Mouse (Mus musculus) urinary bladder, adult 2 months (tissue): Measurements from ENCODE around the gene Tex33. TPM values are rescaled to one million over a fixed set of nuclear protein-coding genes. Genes with fewer than 3 reads are reported as not detected.

Source experiments
- DNase-seq: peaks from one replicate; pipeline ENCODE4 v3.0.0; 2022; ENCODE audit warnings: low spot score
- polyA plus RNA-seq: library from polyadenylated mRNA; depleted of rRNA; stranded (reverse); fragments of >200 nt; gene quantifications from 2 replicates; pipeline ENCODE4 v1.2.3, GENCODE M21; 2012; rRNA removed

Tex33 gene
- polyA plus RNA-seq, result 0.07 TPM in 1 of 2 replicates, not detected in the other

DNA sequence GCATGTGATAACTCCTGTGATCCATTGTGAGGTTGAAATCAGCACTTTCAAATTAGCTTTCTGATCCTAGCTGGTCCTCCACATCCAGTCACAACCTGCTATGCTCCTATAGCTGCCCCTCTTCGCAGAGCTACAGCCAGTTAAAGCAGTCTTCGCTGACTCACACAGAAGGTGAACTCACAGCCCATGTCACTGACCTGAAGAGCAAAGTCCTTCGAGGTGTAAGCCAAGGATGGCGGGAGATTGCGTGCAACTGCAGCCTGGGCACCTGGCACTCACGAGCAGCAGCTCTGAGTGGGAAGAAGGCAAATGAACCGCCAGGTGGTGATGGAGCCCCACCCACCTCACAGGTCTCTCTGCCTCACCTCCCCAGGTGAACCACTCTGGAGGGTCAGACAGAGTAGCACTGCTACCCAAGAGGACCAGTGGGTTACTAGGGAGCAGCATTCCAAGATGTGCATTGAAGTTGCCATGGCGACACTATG is at the start of gene Tex33:
Gene Tex33 (minus strand): TSS at position 435 of the 485 bp plus-strand sequence.
- DNase-seq, result no peak

GRCm38 (mm10) chr15:78443857-78444256 is 48.1 kb upstream of the Tex33 start:
- no peak for DNase-seq

DNA sequence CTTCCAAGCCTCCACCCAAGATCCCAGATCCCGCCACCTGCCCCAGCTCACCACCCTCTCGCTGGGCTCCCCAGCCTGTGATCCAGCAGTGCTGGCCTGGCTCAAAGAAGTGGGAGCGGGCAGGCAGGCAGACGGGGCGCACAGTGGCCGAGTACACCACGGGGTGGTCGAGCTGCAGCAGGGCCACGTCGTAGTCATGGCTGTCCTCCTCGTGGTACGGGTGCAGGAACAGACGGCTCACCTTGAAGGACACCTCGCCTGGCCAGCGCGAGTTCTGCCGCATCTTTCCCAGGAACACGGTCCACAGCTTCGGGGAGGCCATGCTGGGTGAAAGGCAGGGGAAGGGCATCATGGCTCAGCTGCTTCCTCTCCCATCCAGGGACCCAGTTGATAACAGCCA is 46.5 kb upstream of the Tex33 start:
- DNase-seq, result no peak

- DNase-seq, result no peak
Measured at GRCm38 (mm10) chr15:78438973-78439372, 43.3 kb upstream of the Tex33 start.

DNA sequence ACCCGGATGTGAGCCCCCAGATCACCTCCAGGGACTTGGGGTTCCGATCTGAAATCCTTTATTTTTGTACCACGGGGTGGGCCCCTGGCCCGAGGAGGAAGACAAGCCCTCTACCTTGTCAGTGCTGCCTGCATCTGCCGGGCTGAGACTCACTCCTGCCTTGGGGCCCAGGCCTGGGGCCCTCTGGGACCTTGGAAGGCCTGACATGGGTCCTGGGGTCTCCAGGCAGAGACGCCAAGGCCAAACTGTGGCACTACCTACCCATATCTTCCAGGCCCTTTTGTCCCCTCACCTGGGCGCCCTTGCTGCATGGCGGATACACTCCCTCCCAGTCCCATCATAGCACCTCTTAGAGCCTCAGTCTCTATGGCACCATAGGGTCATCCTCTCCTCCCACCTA is 42.8 kb upstream of the Tex33 start:
- no peak for DNase-seq

- DNase-seq, result no peak
Measured at GRCm38 (mm10) chr15:78438018-78438394, 42.3 kb upstream of the Tex33 start.

DNA sequence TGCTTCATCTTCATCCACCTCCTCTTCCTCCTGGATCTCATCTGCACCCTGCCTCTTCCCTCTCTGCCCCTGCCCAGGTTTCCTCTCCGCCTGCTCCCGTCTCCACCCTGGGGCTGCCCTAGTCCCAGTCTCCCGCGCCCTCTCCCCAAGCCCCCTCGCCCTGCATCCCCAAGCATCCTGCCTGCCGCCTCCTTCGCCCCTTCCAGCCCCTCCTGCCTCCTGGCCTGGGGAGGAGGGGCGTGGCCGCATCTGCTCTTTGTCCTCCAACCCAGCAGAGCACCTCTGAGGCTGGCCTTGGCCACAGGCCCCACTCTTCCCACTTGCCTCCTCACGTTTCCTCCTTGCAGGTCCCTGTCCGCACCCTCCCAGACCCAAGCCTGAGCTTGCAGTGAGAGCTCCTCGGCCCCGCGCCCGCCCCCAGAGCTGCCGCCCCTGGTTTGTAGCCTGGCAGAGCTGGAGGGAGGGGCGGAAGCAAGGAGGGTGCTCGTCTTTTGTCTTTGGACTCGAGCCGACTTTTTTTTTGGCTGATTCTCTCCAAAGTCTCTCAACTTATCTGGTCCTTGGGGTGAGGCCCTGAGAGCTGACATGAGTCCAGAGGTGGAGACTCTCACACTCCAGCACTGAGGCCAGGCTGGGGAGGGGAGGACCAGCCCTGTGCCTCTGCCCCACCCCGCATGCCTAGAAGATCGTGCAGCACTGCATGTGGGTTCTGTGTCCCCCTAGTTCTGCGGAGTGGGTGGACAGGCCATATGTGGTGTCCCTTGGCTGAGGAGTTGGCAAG is 41.7 kb upstream of the Tex33 start:
- no peak for DNase-seq

GRCm38 (mm10) chr15:78436380-78437192 is 40.9 kb upstream of the Tex33 start:
- DNase-seq, result peak; percentile 63

DNA sequence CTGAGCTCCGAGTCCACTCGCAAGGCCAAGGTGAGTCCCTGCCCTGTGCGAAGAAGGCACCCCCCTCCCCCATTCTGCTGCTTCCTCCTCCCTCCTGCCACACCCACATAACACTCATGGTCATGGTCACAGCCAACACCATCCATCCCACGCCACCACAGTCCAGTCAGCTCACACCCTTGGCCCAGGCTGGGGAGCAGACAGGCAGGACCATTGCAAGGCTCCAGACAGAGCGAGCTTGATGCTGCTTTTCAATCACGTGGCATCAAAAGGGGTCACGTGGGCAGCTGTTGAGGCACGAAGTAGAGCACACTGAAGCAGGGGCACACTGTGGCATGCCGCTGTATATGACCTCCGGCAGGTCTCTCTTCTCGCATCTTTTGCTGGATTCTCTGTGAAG is 40.0 kb upstream of the Tex33 start:
- DNase-seq, result no peak

DNA sequence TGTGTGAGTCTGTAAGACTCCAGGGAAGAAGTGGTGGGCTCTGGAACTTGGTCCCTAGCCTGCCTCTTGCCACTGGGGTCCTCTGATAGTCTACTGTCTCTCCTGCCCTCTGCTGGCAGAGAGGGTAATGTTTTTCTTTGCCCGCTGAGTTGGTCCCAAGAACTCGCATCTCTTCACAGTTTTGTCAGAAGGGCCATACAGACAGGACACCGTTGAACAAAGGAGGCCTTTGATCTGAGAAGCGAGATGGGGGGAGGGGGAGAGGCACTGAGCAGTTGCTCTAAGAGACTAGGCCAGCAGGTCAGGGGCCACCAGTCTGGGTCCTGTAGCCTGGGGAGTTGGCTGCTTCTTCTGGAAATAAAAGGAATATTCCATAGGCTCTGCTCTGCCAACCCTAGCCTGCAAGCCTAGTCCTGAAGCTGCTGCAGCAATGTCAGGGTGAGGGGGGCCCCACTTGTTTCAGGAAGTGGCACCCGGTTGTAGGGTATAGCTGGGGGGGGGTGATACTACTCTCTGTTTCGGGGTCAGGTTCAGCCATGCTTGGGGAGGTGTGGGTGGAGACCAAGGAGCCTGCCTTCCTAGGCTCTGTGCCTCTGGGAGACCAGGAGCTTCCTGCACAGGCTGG is 39.3 kb upstream of the Tex33 start:
- no peak for DNase-seq

DNA sequence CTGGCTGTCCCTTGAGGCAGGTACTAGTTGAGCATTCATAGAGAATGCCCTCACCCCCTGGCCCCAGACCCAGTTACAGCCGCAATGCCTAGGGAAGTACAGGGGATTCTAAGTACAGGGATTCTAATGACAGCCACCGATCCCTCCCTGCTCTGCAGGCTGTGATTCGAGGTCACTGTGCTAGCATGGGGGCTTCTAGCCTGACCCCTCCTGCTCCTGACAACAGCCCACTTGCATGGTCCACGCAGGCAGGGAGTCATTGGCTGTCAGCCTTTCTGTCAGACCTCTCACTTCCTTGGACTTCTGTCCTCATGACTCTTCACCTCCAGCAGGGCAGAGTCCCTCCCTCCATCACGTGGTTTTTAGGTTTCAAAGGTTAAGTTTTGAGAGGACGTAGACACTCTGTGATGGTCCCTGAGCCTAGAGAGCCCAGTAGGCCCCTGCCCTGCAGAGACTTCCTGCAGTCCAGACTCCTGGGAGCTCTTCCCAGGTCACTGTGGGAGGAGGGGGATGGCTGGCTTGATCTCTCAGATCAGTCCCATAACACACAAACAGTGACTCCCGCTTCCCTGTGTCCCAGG is 35.9 kb upstream of the Tex33 start:
- no peak for DNase-seq

DNA sequence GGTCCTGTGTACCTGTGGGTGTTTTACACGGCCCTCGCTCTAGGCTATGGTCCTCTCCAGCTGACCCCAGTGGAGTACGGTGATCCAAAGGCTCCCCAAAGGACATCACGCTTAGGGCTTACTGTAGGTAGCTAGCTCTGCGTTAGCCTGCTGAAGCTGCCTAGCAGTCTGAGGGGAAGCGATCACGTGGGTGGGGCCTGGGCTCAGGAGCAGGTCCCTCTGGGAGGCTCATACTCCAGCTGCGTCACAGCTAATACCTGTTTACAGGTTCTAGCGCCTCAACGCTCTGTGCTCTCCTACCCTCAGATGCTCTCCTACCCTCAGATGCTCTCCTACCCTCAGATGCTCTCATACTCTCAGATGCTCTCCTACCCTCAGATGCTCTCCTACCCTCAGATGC is 35.2 kb upstream of the Tex33 start:
- DNase-seq, result no peak

DNA sequence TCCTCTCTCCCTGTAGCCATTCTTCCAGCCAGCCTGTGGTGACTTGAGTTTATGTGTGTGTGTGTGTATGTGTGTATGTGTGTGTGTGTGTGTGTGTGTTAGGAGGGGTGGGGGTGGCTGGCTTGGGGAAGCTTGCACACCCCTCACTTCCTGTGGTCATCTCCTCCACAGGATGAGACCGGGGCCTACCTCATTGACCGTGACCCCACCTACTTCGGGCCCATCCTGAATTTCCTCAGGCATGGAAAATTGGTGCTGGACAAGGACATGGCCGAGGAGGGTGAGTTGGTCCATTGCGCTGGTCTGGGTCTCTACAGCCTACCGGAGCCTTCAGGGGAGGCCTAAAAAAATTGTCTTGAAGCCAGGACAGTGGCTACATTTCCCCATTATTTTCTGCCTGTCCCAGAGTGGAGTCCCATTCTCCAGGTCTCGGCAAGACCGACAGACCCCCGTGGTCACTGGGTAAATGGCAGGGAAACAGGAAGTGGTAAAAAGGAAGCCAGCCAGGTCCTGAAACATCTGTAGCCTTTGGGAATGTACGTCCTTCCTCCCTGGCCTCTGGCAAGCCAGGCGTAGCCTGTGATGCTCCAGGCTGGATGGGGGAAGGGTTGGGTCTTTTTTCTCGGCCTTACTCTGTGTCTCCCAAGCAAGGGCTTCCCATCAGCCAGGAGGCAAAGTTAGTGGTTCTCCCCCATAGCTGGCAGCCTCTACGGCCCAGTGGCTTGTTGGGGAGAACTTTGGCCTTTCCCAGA is 34.3 kb upstream of the Tex33 start:
- DNase-seq, result no peak

- DNase-seq, result no peak
Measured at GRCm38 (mm10) chr15:78429139-78429459, 33.4 kb upstream of the Tex33 start.

DNA sequence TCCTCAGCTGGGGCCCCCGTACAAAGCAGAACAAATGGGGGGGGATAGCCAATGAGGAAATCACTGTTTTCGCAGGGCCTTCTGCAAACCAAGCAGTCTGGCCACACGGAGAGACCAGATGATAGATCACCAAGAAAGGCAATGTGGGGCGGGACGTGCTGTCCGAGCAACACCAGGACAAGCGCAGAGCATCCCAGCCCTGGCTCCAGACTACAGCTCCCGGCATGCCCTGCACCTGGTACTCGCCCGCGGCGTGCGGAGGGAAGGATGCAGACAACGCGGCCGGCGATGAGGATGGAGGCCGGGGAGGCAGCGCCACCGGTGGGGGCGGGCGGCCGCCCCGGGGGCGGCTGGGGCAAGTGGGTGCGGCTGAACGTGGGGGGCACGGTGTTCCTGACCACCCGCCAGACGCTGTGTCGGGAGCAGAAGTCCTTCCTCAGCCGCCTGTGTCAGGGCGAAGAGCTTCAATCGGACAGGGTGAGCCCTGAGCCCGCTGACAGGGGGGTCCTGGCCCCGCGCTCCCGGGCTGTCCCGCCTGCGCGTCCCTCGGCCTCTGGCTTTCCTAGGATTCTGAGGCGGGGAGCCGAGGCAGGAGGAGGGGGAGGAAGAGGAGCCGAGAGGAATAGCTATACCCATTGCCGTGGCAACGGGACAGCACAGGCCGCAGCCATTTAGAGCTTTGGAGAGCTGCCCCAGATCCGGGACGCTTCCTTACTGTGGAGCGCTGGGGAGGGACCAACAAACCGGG is 32.9 kb upstream of the Tex33 start, which contains the start of gene Kctd17:
Gene Kctd17 (plus strand): TSS at position 174 of the 748 bp plus-strand sequence.
- DNase-seq, result peak; percentile 57

DNA sequence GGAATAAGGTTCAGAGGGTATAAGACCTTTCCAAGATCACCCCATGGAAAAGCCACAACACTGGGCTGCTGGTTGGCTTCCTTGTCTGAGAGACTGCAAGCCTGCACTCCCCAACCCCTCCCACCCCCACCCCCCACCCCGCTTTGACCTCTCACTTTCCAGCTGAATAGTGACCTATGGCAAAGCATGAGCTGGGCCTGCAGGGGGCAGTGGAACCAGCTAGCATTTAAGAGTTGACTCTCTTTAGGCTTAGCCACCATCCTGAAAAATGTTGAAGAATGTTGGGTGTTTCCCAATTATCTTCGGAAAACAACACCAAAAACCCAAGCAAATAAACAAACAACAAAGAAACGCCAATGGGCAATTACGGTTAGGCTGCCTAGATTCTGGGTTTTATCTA is 29.5 kb upstream of the Tex33 start:
- no peak for DNase-seq

GRCm38 (mm10) chr15:78424507-78424906 is 28.8 kb upstream of the Tex33 start:
- no peak for DNase-seq

GRCm38 (mm10) chr15:78422046-78422956 is 26.6 kb upstream of the Tex33 start:
- DNase-seq, result peak; percentile 74

DNA sequence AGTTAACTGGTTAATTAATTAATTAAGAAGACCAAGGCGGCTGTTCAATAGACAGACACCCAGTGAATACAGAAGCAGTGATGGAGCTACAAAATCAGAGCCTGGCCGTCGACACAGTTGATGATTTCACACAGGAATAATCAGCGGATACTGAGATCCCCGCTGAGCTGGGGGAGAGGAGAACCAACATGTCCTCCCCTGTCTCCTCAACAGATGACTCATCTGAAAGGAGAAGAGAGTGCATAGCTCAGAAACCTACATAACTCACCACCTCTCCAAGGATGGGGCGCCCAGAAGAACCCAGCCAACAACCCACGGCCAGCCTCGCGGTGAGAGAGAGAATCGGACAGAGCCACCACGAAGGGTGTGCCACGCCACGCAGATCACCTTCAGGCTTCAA is 24.7 kb upstream of the Tex33 start:
- DNase-seq, result no peak

- DNase-seq, result no peak
Measured at GRCm38 (mm10) chr15:78416937-78417336, 21.2 kb upstream of the Tex33 start.
